Mouse (Mus musculus) ES-E14 (cell line): Measurements from ENCODE around the gene Odf3l1.

Source experiments
- HCFC1 ChIP-seq: IDR thresholded peaks from 2 replicates; pipeline ENCODE4 v1.6.1; 2012; ENCODE audit warnings: low read length, inconsistent platforms, borderline replicate concordance; ENCODE audit not compliant: insufficient read depth
- MAFK ChIP-seq: IDR thresholded peaks from 2 replicates; pipeline ENCODE4 v1.6.1; 2014; ENCODE audit warnings: mild to moderate bottlenecking, low read depth, low read length, inconsistent platforms; ENCODE audit not compliant: insufficient read depth
- ZC3H11A ChIP-seq: IDR thresholded peaks from 2 replicates; pipeline ENCODE4 v1.6.1; 2012; ENCODE audit warnings: low read depth, mild to moderate bottlenecking, inconsistent platforms, low read length, borderline replicate concordance
- ZNF384 ChIP-seq: IDR thresholded peaks from 2 replicates; pipeline ENCODE4 v1.6.1; 2012; ENCODE audit warnings: low read depth, low read length, inconsistent platforms

DNA sequence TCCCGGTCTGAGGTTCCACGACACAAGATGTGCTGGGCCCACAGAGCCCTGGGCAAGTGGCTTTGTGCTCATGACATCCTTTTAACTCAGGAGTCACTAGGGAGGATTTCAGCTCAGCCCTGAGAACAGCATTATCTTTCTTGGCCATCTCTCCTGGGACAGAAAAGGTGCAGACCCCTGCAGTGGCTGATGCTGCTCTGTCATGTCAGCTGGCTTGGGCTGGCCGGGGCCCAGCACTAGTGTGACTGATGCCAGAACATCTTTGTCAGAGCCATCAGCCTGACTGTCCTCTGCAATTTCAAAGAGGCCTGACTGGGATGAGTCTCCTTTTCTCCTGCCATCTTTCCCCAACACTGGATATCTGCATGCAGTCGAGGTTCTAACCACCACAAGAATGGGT lies 17.8 kb upstream of the Odf3l1 start:
- TF ChIP-seq ZNF384: no peak
- TF ChIP-seq HCFC1: no peak
- no peak for TF ChIP-seq MAFK
- TF ChIP-seq ZC3H11A: no peak
